Mouse (Mus musculus): Measurements from ENCODE around the gene Gapdhs. TPM values are rescaled to one million over a fixed set of nuclear protein-coding genes. Genes with fewer than 3 reads are reported as not detected.

Gene Gapdhs
- total RNA-seq, 2 experiments from 2014 or later: not detected

DNA sequence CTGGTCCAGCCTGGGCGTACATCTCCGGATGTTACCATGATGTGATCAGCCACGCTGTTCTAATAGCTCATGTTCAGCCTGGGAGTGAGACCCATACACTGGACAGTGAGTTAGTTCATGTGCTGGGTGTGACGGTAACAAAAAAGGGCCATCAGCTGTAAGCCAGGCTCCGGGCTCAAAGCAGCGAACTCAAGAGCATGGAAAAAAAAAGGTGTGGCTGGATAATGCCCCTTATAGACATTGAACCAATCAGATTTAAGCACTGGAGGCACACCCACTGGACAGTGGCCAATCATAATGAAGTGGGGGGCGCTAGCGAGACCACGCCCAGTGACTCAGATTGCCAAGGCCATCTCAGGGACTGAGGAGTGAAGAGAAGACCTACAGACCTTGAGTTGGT is 44.9 kb downstream of the Gapdhs start, which contains the start of gene 2200002J24Rik:
Gene 2200002J24Rik, plus strand, starts transcription at position 338 of the 400 bp plus-strand sequence.
- intact Hi-C loops (cut with DNase I; ENCODE audit: low total_unique reads): no loop called here
- no peak for DNase-seq

DNA sequence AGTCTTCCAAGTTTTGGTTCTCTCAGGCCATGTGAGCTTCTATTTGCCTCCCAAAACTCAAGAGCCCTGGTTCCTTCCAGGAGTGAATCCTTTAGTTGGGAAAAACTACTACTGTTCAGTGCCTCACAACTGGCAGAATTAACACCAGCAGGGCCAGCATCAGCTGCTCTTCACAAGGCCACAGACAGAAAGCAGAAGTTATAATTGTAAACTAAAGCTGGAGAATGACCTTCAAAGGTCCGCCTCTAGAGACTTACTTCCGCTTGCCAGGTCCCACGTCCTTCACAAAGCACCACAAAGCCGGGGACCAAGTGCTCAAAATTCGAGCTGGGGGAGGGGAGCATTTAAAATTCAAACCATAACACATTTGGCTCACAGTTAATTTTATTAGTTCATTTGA is 45.4 kb downstream of the Gapdhs start:
- no peak for DNase-seq
- intact Hi-C loops (cut with DNase I; ENCODE audit: low total_unique reads): no loop called here

DNA sequence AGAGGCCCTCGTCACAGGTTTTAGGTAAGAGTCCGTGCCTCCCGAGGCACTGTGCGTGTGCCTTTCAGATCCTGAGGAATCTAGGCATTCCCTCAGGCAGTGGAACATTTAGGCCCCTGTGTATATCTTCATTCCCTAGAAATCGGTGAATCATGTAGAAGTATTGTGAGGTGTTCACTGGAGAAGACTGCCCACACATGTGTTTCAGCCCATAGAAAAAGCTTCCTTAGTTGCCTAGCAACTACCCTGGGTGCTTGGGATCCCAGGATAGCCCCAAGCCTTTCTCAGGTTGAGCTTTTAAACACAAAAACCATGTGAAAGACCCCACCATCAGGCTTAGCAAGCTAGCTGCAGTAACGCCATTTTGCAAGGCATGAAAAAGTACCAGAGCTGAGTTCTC is 55.2 kb downstream of the Gapdhs start:
- intact Hi-C loops (cut with DNase I; ENCODE audit: low total_unique reads): no loop called here
- no peak for DNase-seq

DNA sequence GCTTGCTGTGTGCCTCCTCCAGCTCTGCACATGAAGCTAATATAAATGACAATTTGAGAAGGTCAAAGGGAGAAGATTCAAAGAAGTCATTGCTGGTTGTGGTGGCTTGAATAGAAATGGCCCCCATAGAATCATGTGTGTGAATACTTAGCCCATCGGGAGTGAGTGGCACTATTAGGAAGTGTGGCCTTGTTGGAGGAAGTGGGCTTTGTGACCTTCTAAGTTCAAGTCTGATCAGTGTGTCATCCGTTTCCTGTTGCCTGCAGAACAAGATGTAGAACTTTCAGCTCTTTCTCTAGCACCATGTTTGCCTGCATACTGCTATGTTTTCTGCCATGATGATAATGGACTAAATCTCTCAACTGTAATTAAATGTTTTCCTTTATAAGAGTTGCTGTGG is 60.1 kb downstream of the Gapdhs start:
- DNase-seq: no peak
- intact Hi-C loops (cut with DNase I; ENCODE audit: low total_unique reads): no loop called here

DNA sequence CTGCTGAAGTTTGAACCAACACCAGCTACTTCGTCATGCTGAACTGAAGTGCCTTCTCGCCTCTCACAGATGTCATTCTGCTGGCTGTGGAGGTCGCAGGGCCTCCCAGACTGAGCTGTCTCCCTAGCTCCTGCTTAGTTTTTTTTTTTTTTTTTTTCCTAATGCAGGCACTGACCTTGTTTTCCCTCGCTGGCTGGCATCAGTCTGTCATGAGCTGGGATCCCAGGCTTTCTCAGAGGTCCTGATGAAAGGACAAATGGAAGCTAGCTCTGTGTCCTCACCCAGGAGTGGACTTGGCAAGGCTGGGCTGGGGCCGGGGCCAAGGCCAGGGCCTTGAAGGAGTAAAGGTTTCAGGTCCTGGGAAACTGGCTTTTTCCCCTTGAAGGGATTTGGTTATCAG is 61.6 kb downstream of the Gapdhs start:
- peak; percentile 20 for DNase-seq
- intact Hi-C loops (cut with DNase I; ENCODE audit: low total_unique reads): no loop called here

Other genes with a start within 250 kb of the Gapdhs start
- gene Arhgap33, start 208.6 kb downstream of the Gapdhs start, total RNA-seq (2021): 1 to 10 TPM in 1 of 2 experiments, under 1 TPM in 1; 0.98 to 2.4 TPM
- 100 to 1,000 TPM; 455 to 476 TPM for gene Hspb6, start 191.5 kb downstream of the Gapdhs start, total RNA-seq (2021)
- 1 to 10 TPM; 3.9 to 4.8 TPM for gene Proser3, start 191.4 kb downstream of the Gapdhs start, total RNA-seq (2021)
- gene Lin37, start 183.8 kb downstream of the Gapdhs start, total RNA-seq (2021): 1 to 10 TPM; 8.4 to 9.1 TPM
- 10 to 100 TPM; 49.6 to 50.1 TPM for gene U2af1l4, start 180.4 kb downstream of the Gapdhs start, total RNA-seq (2021)
- 1 to 10 TPM in 1 of 2 experiments, under 1 TPM in 1; 0.74 to 1.7 TPM for gene Gm49396, start 180.3 kb downstream of the Gapdhs start, total RNA-seq (2021)
- 10 to 100 TPM; 83.4 to 92.7 TPM for gene Psenen, start 180.1 kb downstream of the Gapdhs start, total RNA-seq (2021)
- under 1 TPM; 0.60 to 0.88 TPM for gene Igflr1, start 178.3 kb downstream of the Gapdhs start, total RNA-seq (2021)
- gene Kmt2b, start 155.0 kb downstream of the Gapdhs start, total RNA-seq (2021): 10 to 100 TPM; 14.1 to 15.2 TPM
- gene Zbtb32, start 144.8 kb downstream of the Gapdhs start, total RNA-seq (2021): not detected
- gene Upk1a, start 130.8 kb downstream of the Gapdhs start, total RNA-seq (2021): under 1 TPM; 0.14 to 0.16 TPM
- 1,000 to 10,000 TPM; 1,322 to 1,882 TPM for gene Cox6b1, start 117.5 kb downstream of the Gapdhs start, total RNA-seq (2021)
- not detected for gene Etv2, start 107.8 kb downstream of the Gapdhs start, total RNA-seq (2021)
- gene Rbm42, start 93.4 kb downstream of the Gapdhs start, total RNA-seq (2021): 10 to 100 TPM; 35.4 to 37.3 TPM
- 1 to 10 TPM; 2.8 to 2.9 TPM for gene Haus5, start 78.7 kb downstream of the Gapdhs start, total RNA-seq (2021)
- gene Pmis2, start 72.1 kb downstream of the Gapdhs start, total RNA-seq (2021): 1 to 10 TPM; 2.3 to 2.6 TPM
- not detected for gene 2200002J24Rik, start 44.8 kb downstream of the Gapdhs start, total RNA-seq (2021)
- gene Atp4a, start 31.5 kb downstream of the Gapdhs start, total RNA-seq (2021): under 1 TPM; 0.16 to 0.41 TPM
- 100 to 1,000 TPM; 222 to 233 TPM for gene Tmem147, start 14.1 kb downstream of the Gapdhs start, total RNA-seq (2021)
- gene Sbsn, start 7.8 kb upstream of the Gapdhs start, total RNA-seq (2021): 1 to 10 TPM; 3.7 to 4.1 TPM
- gene Dmkn, start 20.1 kb upstream of the Gapdhs start, total RNA-seq (2021): under 1 TPM in 1 of 2 experiments, not detected in 1; 0.57 TPM
- gene Krtdap, start 44.2 kb upstream of the Gapdhs start, total RNA-seq (2021): 1 to 10 TPM; 3.4 to 3.6 TPM
- gene Ffar2, start 80.1 kb upstream of the Gapdhs start, total RNA-seq (2021): under 1 TPM in 1 of 2 experiments, not detected in 1; 0.16 TPM
- not detected for gene Ffar3, start 112.5 kb upstream of the Gapdhs start, total RNA-seq (2021)
- not detected for gene Ffar1, start 117.9 kb upstream of the Gapdhs start, total RNA-seq (2021)
- under 1 TPM in 1 of 2 experiments, not detected in 1; 0.29 TPM for gene Cd22, start 136.7 kb upstream of the Gapdhs start, total RNA-seq (2021)
- gene Mag, start 171.2 kb upstream of the Gapdhs start, total RNA-seq (2021): 1 to 10 TPM; 3.5 to 9.6 TPM
- not detected for gene Hamp2, start 181.0 kb upstream of the Gapdhs start, total RNA-seq (2021)
- gene Hamp, start 200.4 kb upstream of the Gapdhs start, total RNA-seq (2021): not detected
- 10 to 100 TPM; 68.9 to 70.5 TPM for gene Usf2, start 213.1 kb upstream of the Gapdhs start, total RNA-seq (2021)
- under 1 TPM; 0.35 to 0.47 TPM for gene Lsr, start 229.8 kb upstream of the Gapdhs start, total RNA-seq (2021)
- under 1 TPM in 1 of 2 experiments, not detected in 1; 0.23 TPM for gene Fam187b, start 230.1 kb upstream of the Gapdhs start, total RNA-seq (2021)

Measured in gastrocnemius, postnatal 14 days (tissue).